Mouse (Mus musculus): ENCODE measurements at regions not wholly inside any gene's neighbourhood (a gene's known extent, or its start where the extent isn't known, plus 50 kb on each side); places are given as distances from the start of the nearest gene placed in this dataset.
"Not testable (repeated sequence)": the region's sequence is repeated elsewhere in the genome, so short reads cannot be mapped to it uniquely, and the experiment has no call there.

GRCm38 (mm10) chr12:22745556-22745955, 1034.5 kb downstream of the Gm10330 start:
- DNase-seq (ENCODE audit: low spot score in 2 of 2): peak in 1 of 2 experiments; percentile 8

- DNase-seq (ENCODE audit: low spot score in 2 of 2): not testable (repeated sequence)
Observed at GRCm38 (mm10) chr12:22745067-22745466, 1035.0 kb downstream of the Gm10330 start.
